ENCODE assay signal across 7 mouse cellular contexts in the genomic region with DNA sequence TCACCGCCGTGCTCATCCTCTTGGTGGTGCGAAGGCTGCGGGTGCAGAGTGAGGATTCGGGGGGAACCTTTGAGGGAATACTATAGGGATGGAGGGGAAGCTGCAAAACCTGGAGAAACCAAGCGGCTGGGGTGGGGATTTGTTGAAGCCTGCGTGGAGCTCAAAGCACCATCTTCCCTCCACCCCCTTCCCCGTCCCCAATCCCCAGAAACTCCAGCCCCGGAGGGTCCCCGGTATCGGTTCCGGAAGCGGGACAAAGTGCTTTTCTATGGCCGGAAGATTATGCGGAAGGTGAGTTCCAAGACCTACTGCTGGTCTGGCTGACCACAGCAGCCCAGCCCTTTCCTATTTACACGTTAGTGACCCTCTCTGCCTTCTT. TPM values are rescaled to one million over a fixed set of nuclear protein-coding genes. Genes with fewer than 3 reads are reported as not detected.
DNase-seq lines count a peak whose midpoint lies in the region; ATAC-seq and TF ChIP-seq lines count a peak whose summit lies in the region.

No protein-coding gene starts in this region.

- peak overlapping the region; percentile 70 for H3K4me3 ChIP-seq in thymus, adult 2 months (ENCODE audit: control insufficient read depth, insufficient read depth, low read length)
- peak overlapping the region; percentile 77 for H3K4me3 ChIP-seq in heart, embryonic 10.5 days

- TF ChIP-seq POLR2A in thymus, adult 2 months (IDR thresholded peaks at IDR 0.05; ENCODE audit: control insufficient read depth, extremely low read depth, insufficient read depth, low read length, poor library complexity): no peak

- DNase-seq in thymus, adult 2 months: no peak
- no peak for DNase-seq in thymus, adult 18-20 months
- no peak for DNase-seq in heart, embryonic 10.5 days (ENCODE audit: low spot score)
- DNase-seq in kidney, postnatal 14 days: peak; percentile 50
- peak; percentile 19 for DNase-seq in mesoderm, embryonic 11.5 days (ENCODE audit: low read depth, low spot score)
- DNase-seq in frontal cortex, adult 2 months (ENCODE audit: extremely low spot score in 1 of 2, low spot score in 1 of 2): no peak

- ATAC-seq in inflammation-experienced regulatory T-cells, adult 6 months: no peak

- H3K27ac ChIP-seq in thymus, adult 2 months (ENCODE audit: control insufficient read depth, insufficient read depth, low read length): no peak overlapping the region
- H3K27ac ChIP-seq in heart, embryonic 10.5 days: peak overlapping the region; percentile 87

- H3K4me1 ChIP-seq in thymus, adult 2 months (replicated peaks; ENCODE audit: control insufficient read depth, insufficient read depth, low read length): peaks cover 6% of the 10 kb centered on the region
- peaks cover 10% of the 10 kb centered on the region; the same call in 1 of the 2 replicates for H3K4me1 ChIP-seq in heart, embryonic 10.5 days

- 14% methylated on average over 16 of the region's 16 CpGs for WGBS in thymus, adult 2 months
- 4% methylated on average over 16 of the region's 16 CpGs for WGBS in heart, embryonic 10.5 days

- no peaks in the 10 kb centered on the region for H3K9me3 ChIP-seq in heart, embryonic 10.5 days

- TF ChIP-seq CTCF in thymus, adult 2 months (IDR thresholded peaks at IDR 0.05; ENCODE audit: borderline replicate concordance, control insufficient read depth, extremely low read depth, insufficient read depth, low read length, poor library complexity): no peak

- no peaks in the 10 kb centered on the region for H3K36me3 ChIP-seq in thymus, adult 2 months (ENCODE audit: control insufficient read depth, insufficient read depth, low read length)
- peaks cover 34% of the 10 kb centered on the region for H3K36me3 ChIP-seq in heart, embryonic 10.5 days

- H3K27me3 ChIP-seq in thymus, adult 2 months (ENCODE audit: control insufficient read depth, insufficient read depth, low read length): no peaks in the 10 kb centered on the region
- H3K27me3 ChIP-seq in heart, embryonic 10.5 days (ENCODE audit: insufficient read depth, poor library complexity, severe bottlenecking): no peaks in the 10 kb centered on the region

RNA-seq across cellular contexts. Expression of a gene that starts 1.9 kb away (rescaled TPM):
- 56.1 and 61.6 TPM in 2 replicates for polyA plus RNA-seq in thymus, adult 2 months (2012; rRNA removed)
- polyA plus RNA-seq in heart, embryonic 10.5 days (2016; fragmentation: Nextera tagmentation; extraction: Ambion mirVana): 18.3 and 19.7 TPM in 2 replicates
- polyA plus RNA-seq in frontal cortex, adult 2 months (2012; rRNA removed): 65.5 and 79.6 TPM in 2 replicates
- 10 to 100 TPM; 20.6 to 32.6 (median 27.7) TPM for polyA plus RNA-seq in inflammation-experienced regulatory T-cells, adult 6 months (2017; shearing (Covaris generic))

RNA-seq across cellular contexts. Expression of a gene that starts 16.8 kb away (rescaled TPM):
- polyA plus RNA-seq in thymus, adult 2 months (2012; rRNA removed): 312 and 481 TPM in 2 replicates
- polyA plus RNA-seq in heart, embryonic 10.5 days (2016; fragmentation: Nextera tagmentation; extraction: Ambion mirVana): 55.2 and 60.1 TPM in 2 replicates
- polyA plus RNA-seq in frontal cortex, adult 2 months (2012; rRNA removed): 215 and 230 TPM in 2 replicates
- polyA plus RNA-seq in inflammation-experienced regulatory T-cells, adult 6 months (2017; shearing (Covaris generic)): 10 to 100 TPM; 15.3 to 26.3 (median 24.0) TPM

RNA-seq across cellular contexts. Expression of a gene that starts 24.2 kb away (rescaled TPM):
- 75.9 and 76.7 TPM in 2 replicates for polyA plus RNA-seq in thymus, adult 2 months (2012; rRNA removed)
- 35.0 and 41.7 TPM in 2 replicates for polyA plus RNA-seq in heart, embryonic 10.5 days (2016; fragmentation: Nextera tagmentation; extraction: Ambion mirVana)
- polyA plus RNA-seq in frontal cortex, adult 2 months (2012; rRNA removed): 48.5 and 50.2 TPM in 2 replicates
- polyA plus RNA-seq in inflammation-experienced regulatory T-cells, adult 6 months (2017; shearing (Covaris generic)): under 1 TPM in 2 of 3 experiments, not detected in 1; 0.60 to 0.86 TPM

RNA-seq across cellular contexts. Expression of a gene that starts 46.4 kb away (rescaled TPM):
- polyA plus RNA-seq in thymus, adult 2 months (2012; rRNA removed): 0.20 TPM in 1 of 2 replicates, not detected in the other
- polyA plus RNA-seq in heart, embryonic 10.5 days (2016; fragmentation: Nextera tagmentation; extraction: Ambion mirVana): not detected in 2 replicates
- polyA plus RNA-seq in frontal cortex, adult 2 months (2012; rRNA removed): 0.19 and 0.28 TPM in 2 replicates
- polyA plus RNA-seq in inflammation-experienced regulatory T-cells, adult 6 months (2017; shearing (Covaris generic)): not detected

RNA-seq across cellular contexts. Expression of a gene that starts 49.6 kb away (rescaled TPM):
- 3.1 TPM in 2 replicates for polyA plus RNA-seq in thymus, adult 2 months (2012; rRNA removed)
- polyA plus RNA-seq in heart, embryonic 10.5 days (2016; fragmentation: Nextera tagmentation; extraction: Ambion mirVana): 6.4 and 6.7 TPM in 2 replicates
- polyA plus RNA-seq in frontal cortex, adult 2 months (2012; rRNA removed): 1.6 and 2.0 TPM in 2 replicates
- polyA plus RNA-seq in inflammation-experienced regulatory T-cells, adult 6 months (2017; shearing (Covaris generic)): 10 to 100 TPM in 2 of 3 experiments, 1 to 10 TPM in 1; 9.0 to 20.4 (median 16.7) TPM

Comparison
In these comparisons a context has a peak if more than half of its experiments do, and no peak if none do; other contexts are left out.
1. DNase-seq: peak in kidney, postnatal 14 days (single experiment) and mesoderm, embryonic 11.5 days (single experiment); none in thymus, adult 2 months (single experiment), thymus, adult 18-20 months (0 of 2), heart, embryonic 10.5 days (single experiment) and frontal cortex, adult 2 months (0 of 2).
2. RNA of a gene that starts 24.2 kb away (polyA plus RNA-seq): 75.9 to 76.7 TPM in thymus, adult 2 months, 48.5 to 50.2 TPM in frontal cortex, adult 2 months and 35.0 to 41.7 TPM in heart, embryonic 10.5 days; 0.60 to 0.86 TPM in inflammation-experienced regulatory T-cells, adult 6 months; every median in the first group is over 10 times any median in the second.